11 mouse cellular contexts compared by ENCODE assay signal in genomic region chr1:184730453-184731013, GRCm38 (mm10). TPM values are rescaled to one million over a fixed set of nuclear protein-coding genes. Genes with fewer than 3 reads are reported as not detected.
DNase-seq lines count a peak whose midpoint lies in the region; ATAC-seq and TF ChIP-seq lines count a peak whose summit lies in the region.
"Had no signal": no experiment of that assay in that cellular context is flagged by ENCODE, and none has a peak within 500 bp of the region (broad histone marks: within the 10 kb centered on the region; RNA-seq: fewer than 3 reads in every experiment).

No protein-coding gene starts in this region.

- no peak for TF ChIP-seq CTCF in spleen, adult 2 months (IDR thresholded peaks at IDR 0.05; ENCODE audit: extremely low read depth, insufficient read depth, insufficient read length, insufficient replicate concordance)

- H3K36me3 ChIP-seq in heart, embryonic 13.5 days: no peaks in the 10 kb centered on the region
- peaks cover 5% of the 10 kb centered on the region for H3K36me3 ChIP-seq in spleen, adult 2 months (ENCODE audit: control insufficient read depth, insufficient read depth, low read length)
- no peaks in the 10 kb centered on the region; the same call in 1 of the 2 replicates for H3K36me3 ChIP-seq in limb, embryonic 14.5 days (ENCODE audit: control insufficient read depth, insufficient read depth, low read length)

- no peak for TF ChIP-seq POLR2A in spleen, adult 2 months (IDR thresholded peaks at IDR 0.05; ENCODE audit: low read depth, low read length)
- no peak for TF ChIP-seq POLR2A in limb, embryonic 14.5 days (IDR thresholded peaks at IDR 0.05; ENCODE audit: borderline replicate concordance, extremely low read depth, insufficient read depth, insufficient read length)

- peak overlapping the region; percentile 78 for H3K4me2 ChIP-seq in heart, embryonic 13.5 days
- H3K4me2 ChIP-seq in limb, embryonic 14.5 days (replicated peaks; ENCODE audit: low read depth, low read length, severe bottlenecking): peak overlapping the region; percentile 93

- WGBS in heart, embryonic 13.5 days: 9% methylated on average over 12 of the region's 12 CpGs
- WGBS in spleen, adult 2 months: 76% methylated on average over 12 of the region's 12 CpGs
- 11% methylated on average over 12 of the region's 12 CpGs for WGBS in limb, embryonic 14.5 days

- no peak for ATAC-seq in heart, embryonic 13.5 days (ENCODE audit: extremely low read depth, insufficient number of reproducible peaks, low FRiP score, low TSS enrichment)
- ATAC-seq in limb, embryonic 14.5 days (ENCODE audit: low FRiP score, low read depth): no peak

- H3K9ac ChIP-seq in heart, embryonic 13.5 days: peak overlapping the region; percentile 87
- H3K9ac ChIP-seq in limb, embryonic 14.5 days (ENCODE audit: low read depth, low read length, severe bottlenecking): peak overlapping the region; percentile 82

- no peak overlapping the region for H3K27ac ChIP-seq in heart, embryonic 13.5 days (replicated peaks)
- H3K27ac ChIP-seq in spleen, adult 2 months (ENCODE audit: insufficient read depth, low read length): peak overlapping the region; percentile 6; the same call in 1 of the 2 replicates
- H3K27ac ChIP-seq in limb, embryonic 14.5 days (replicated peaks; ENCODE audit: low read depth, low read length): peak overlapping the region; percentile 78

- peaks cover 92% of the 10 kb centered on the region for H3K27me3 ChIP-seq in heart, embryonic 13.5 days (replicated peaks)
- peaks cover 9% of the 10 kb centered on the region; the same call in 1 of the 2 replicates for H3K27me3 ChIP-seq in spleen, adult 2 months (ENCODE audit: control insufficient read depth, insufficient read depth, low read length)
- H3K27me3 ChIP-seq in limb, embryonic 14.5 days (ENCODE audit: control insufficient read depth, insufficient read depth, low read length): peaks cover 82% of the 10 kb centered on the region

- H3K4me1 ChIP-seq in heart, embryonic 13.5 days: peaks cover 40% of the 10 kb centered on the region
- peaks cover 9% of the 10 kb centered on the region for H3K4me1 ChIP-seq in spleen, adult 2 months (ENCODE audit: control insufficient read depth, insufficient read depth, insufficient read length)
- peaks cover 18% of the 10 kb centered on the region for H3K4me1 ChIP-seq in limb, embryonic 14.5 days (ENCODE audit: control insufficient read depth, insufficient read depth, low read length)

- DNase-seq in heart, postnatal 4 days: no peak
- no peak for DNase-seq in spleen, adult 2 months (ENCODE audit: low read depth in 1 of 2, low spot score in 2 of 2)
- DNase-seq in spleen, adult 18-20 months: no peak
- DNase-seq in limb, embryonic 14.5 days (ENCODE audit: low spot score): no peak
- peak; percentile 22 for DNase-seq in yolk sac, embryonic 10.5 days (ENCODE audit: low spot score)
- no peak for DNase-seq in cerebellum, adult 11-12 months
- DNase-seq in spleen, postnatal 4 days (ENCODE audit: low spot score in 2 of 2): no peak
- DNase-seq: adrenal gland, postnatal 10 days; kidney, adult 18-20 months; thymus, postnatal 25 days had no signal

- H3K9me3 ChIP-seq in heart, embryonic 13.5 days: no peaks in the 10 kb centered on the region
- no peaks in the 10 kb centered on the region for H3K9me3 ChIP-seq in limb, embryonic 14.5 days (ENCODE audit: control insufficient read depth, low read length)

- peak overlapping the region; percentile 63 for H3K4me3 ChIP-seq in heart, embryonic 13.5 days
- H3K4me3 ChIP-seq in spleen, adult 2 months (ENCODE audit: extremely low read depth, insufficient read depth, insufficient read length): peak overlapping the region; percentile 16
- peak overlapping the region; percentile 60 for H3K4me3 ChIP-seq in limb, embryonic 14.5 days (replicated peaks; ENCODE audit: low read length)

RNA-seq across cellular contexts. Expression of gene Hlx, which starts 1.9 kb away (rescaled TPM):
- polyA plus RNA-seq in heart, embryonic 13.5 days (2015; fragmentation: Nextera tagmentation; extraction: Ambion mirVana): 7.6 and 8.1 TPM in 2 replicates
- total RNA-seq in heart, postnatal 4 days (2021): 10 to 100 TPM; 13.7 to 20.6 TPM
- polyA plus RNA-seq in spleen, adult 2 months (2012; rRNA removed): 24.1 and 33.9 TPM in 2 replicates
- 16.2 and 24.4 TPM in 2 replicates for polyA plus RNA-seq in limb, embryonic 14.5 days (2012; rRNA removed)
- polyA plus RNA-seq in limb, embryonic 14.5 days (2014; fragmentation: Nextera tagmentation; extraction: Ambion mirVana): 21.8 and 23.7 TPM in 2 replicates
